Mouse (Mus musculus): Measurements from ENCODE around the gene Ltbp3. TPM values are rescaled to one million over a fixed set of nuclear protein-coding genes. Genes with fewer than 3 reads are reported as not detected.

Ltbp3 gene
- total and polyA plus RNA-seq, 3 experiments, result 0.51 TPM; not detected in 2

DNA sequence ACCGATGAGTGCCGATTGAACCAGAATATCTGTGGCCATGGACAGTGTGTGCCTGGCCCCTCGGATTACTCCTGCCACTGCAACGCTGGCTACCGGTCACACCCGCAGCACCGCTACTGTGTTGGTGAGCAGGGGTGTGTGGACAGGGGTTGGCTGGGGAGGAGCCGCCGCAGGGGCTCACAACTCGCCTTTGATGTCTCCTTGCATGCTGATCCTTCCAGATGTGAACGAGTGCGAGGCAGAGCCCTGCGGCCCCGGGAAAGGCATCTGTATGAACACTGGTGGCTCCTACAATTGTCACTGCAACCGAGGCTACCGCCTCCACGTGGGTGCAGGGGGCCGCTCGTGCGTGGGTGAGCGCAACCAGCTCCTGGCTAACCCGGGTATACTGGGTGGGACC lies 10.2 kb downstream of the Ltbp3 start:
- Histone ChIP-seq H3K4me2 (ENCODE audit: insufficient read depth, low read depth, poor library complexity, severe bottlenecking) (no peak overlapping the region), H3K27ac (ENCODE audit: insufficient read depth, low read depth) (no peak overlapping the region), H3K9me3 (replicated peaks; ENCODE audit: low read length) (no peaks in the 10 kb centered on the region), H3K36me3 (replicated peaks in 1 of 2; ENCODE audit: control insufficient read depth in 1 of 2, insufficient read depth in 1 of 2, low read length in 1 of 2) (no peaks in the 10 kb centered on the region), H3K79me2 (replicated peaks; ENCODE audit: control insufficient read depth, extremely low read depth, insufficient read depth, poor library complexity, severe bottlenecking) (no peaks in the 10 kb centered on the region), H3K4me1 (ENCODE audit: control insufficient read depth in 1 of 2, insufficient read depth in 2 of 2) (peaks cover 13 to 23% of the 10 kb centered on the region in 2 experiments), H3K9ac (ENCODE audit: insufficient read depth, low read depth) (no peak overlapping the region), H3K27me3 (replicated peaks) (peaks cover 62% of the 10 kb centered on the region), H3K4me3 (replicated peaks in 1 of 3; ENCODE audit: low read depth in 2 of 3, low read length in 2 of 3, poor library complexity in 1 of 3) (no peak overlapping the region)
- no peak for DNase-seq (ENCODE audit: extremely low read depth)
- dilution Hi-C loops (cut with MboI; ENCODE audit: extremely low pct_ligation_motif_present, extremely low pct_unique_long_range_greater_than_20kb, low sequenced_read_pairs), result no loop called here
- in situ Hi-C loops (cut with MboI; ENCODE audit: low pct_ligation_motif_present, low pct_unique_long_range_greater_than_20kb, low sequenced_read_pairs), result no loop called here
- no peak for TF ChIP-seq TCF12 (IDR thresholded peaks at IDR 0.05; ENCODE audit: low read depth, low read length)

DNA sequence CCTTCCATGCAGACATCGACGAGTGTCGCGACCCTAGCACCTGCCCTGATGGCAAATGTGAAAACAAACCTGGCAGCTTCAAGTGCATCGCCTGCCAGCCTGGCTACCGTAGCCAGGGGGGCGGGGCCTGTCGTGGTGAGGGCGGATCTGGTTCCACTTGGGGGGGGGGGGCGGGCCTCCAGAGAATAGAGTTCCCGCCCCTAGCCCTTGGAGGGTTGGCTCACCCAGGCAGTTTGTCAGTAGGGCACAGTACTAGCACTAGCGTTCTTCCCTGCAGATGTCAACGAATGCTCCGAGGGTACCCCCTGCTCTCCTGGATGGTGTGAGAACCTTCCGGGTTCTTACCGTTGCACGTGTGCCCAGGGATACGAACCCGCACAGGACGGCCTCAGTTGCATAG lies 11.0 kb downstream of the Ltbp3 start:
- TF ChIP-seq BHLHE40 (IDR thresholded peaks at IDR 0.05; ENCODE audit: low read depth, low read length) (0 out of 2 replicates have a peak, but pooled peaks have one; percentile 4), ZC3H11A (IDR thresholded peaks at IDR 0.05; ENCODE audit: low read depth, low read length) (no peak)
- no peak for DNase-seq (ENCODE audit: extremely low read depth)
- Histone ChIP-seq H3K27ac (ENCODE audit: insufficient read depth, low read depth) (no peak overlapping the region), H3K9me3 (replicated peaks; ENCODE audit: low read length) (no peaks in the 10 kb centered on the region), H3K27me3 (replicated peaks) (peaks cover 56% of the 10 kb centered on the region), H3K4me3 (replicated peaks in 1 of 3; ENCODE audit: low read depth in 2 of 3, low read length in 2 of 3, poor library complexity in 1 of 3) (peak overlapping the region in 1 of 3 experiments; percentile 26), H3K4me2 (ENCODE audit: insufficient read depth, low read depth, poor library complexity, severe bottlenecking) (peak overlapping the region; percentile 67), H3K79me2 (replicated peaks; ENCODE audit: control insufficient read depth, extremely low read depth, insufficient read depth, poor library complexity, severe bottlenecking) (no peaks in the 10 kb centered on the region), H3K36me3 (replicated peaks in 1 of 2; ENCODE audit: control insufficient read depth in 1 of 2, insufficient read depth in 1 of 2, low read length in 1 of 2) (peaks cover 0 to 4% of the 10 kb centered on the region in 2 experiments), H3K9ac (ENCODE audit: insufficient read depth, low read depth) (no peak overlapping the region), H3K4me1 (ENCODE audit: control insufficient read depth in 1 of 2, insufficient read depth in 2 of 2) (peaks cover 9 to 20% of the 10 kb centered on the region in 2 experiments)
- dilution Hi-C loops (cut with MboI; ENCODE audit: extremely low pct_ligation_motif_present, extremely low pct_unique_long_range_greater_than_20kb, low sequenced_read_pairs), result no loop called here
- in situ Hi-C loops (cut with MboI; ENCODE audit: low pct_ligation_motif_present, low pct_unique_long_range_greater_than_20kb, low sequenced_read_pairs), result no loop called here

DNA sequence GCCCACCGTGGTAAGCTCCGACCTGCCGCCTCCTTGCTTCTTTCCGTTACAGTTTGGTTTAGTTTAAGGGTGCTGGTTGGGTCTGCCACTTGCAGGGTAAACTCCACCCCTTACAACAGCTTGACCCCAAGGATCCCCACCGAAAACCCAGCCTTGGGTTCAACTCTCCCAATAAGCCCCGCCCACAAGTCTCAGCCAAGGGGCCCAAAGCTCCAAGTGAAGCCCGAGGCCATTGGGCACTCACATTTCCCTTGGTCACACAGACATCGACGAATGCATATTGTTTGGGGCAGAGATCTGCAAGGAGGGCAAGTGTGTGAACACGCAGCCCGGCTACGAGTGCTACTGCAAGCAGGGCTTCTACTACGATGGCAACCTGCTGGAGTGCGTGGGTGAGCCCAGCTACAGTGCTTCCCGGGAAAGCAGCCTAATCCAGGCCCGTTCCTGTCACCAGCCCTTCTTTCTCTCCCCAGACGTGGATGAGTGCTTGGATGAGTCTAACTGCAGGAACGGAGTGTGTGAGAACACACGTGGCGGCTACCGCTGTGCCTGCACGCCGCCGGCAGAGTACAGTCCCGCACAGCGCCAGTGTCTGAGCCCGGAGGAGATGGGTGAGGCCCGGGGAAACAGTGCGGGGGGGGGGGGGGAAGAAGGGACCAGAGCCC lies 15.7 kb downstream of the Ltbp3 start:
- H3K27ac ChIP-seq (ENCODE audit: insufficient read depth, low read depth), result no peak overlapping the region
- no peak overlapping the region for H3K9ac ChIP-seq (ENCODE audit: insufficient read depth, low read depth)
- H3K4me1 ChIP-seq (ENCODE audit: control insufficient read depth in 1 of 2, insufficient read depth in 2 of 2), result peaks cover 2 to 11% of the 10 kb centered on the region in 2 experiments; a peak in 1 of 4 replicates
- peaks cover 18% of the 10 kb centered on the region for H3K27me3 ChIP-seq (replicated peaks)
- no peak overlapping the region for H3K4me2 ChIP-seq (ENCODE audit: insufficient read depth, low read depth, poor library complexity, severe bottlenecking)
- TF ChIP-seq POLR2A (IDR thresholded peaks at IDR 0.05; ENCODE audit: low read depth, low read length) (no peak), MEF2A (IDR thresholded peaks at IDR 0.05; ENCODE audit: borderline replicate concordance, low read depth, low read length) (no peak), NELFE (IDR thresholded peaks at IDR 0.05; ENCODE audit: low read depth, low read length) (no peak), TBP (conservative IDR thresholded peaks at IDR 0.05; ENCODE audit: low read depth, low read length) (no peak), KAT2A (IDR thresholded peaks at IDR 0.05; ENCODE audit: insufficient replicate concordance, low read length) (no peak), JUND (conservative IDR thresholded peaks at IDR 0.05; ENCODE audit: low read depth, low read length) (no peak), JUN (IDR thresholded peaks at IDR 0.05; ENCODE audit: insufficient read depth, low read depth, low read length) (no peak), USF2 (conservative IDR thresholded peaks at IDR 0.05; ENCODE audit: low read depth, low read length) (no peak), ZC3H11A (IDR thresholded peaks at IDR 0.05; ENCODE audit: low read depth, low read length) (no peak), ZNF384 (IDR thresholded peaks at IDR 0.05; ENCODE audit: low read depth, low read length) (no peak), E2F4 (IDR thresholded peaks at IDR 0.05; ENCODE audit: insufficient replicate concordance, low read depth, low read length) (no peak), EP300 (IDR thresholded peaks at IDR 0.05; ENCODE audit: low read length) (no peak), RCOR1 (conservative IDR thresholded peaks at IDR 0.05; ENCODE audit: low read depth, low read length) (no peak), MYC (IDR thresholded peaks at IDR 0.05; ENCODE audit: low read depth, low read length) (no peak), MXI1 (IDR thresholded peaks at IDR 0.05; ENCODE audit: low read depth, low read length) (no peak), ZKSCAN1 (IDR thresholded peaks at IDR 0.05; ENCODE audit: borderline replicate concordance, low read depth, low read length) (no peak)
- no peak for DNase-seq (ENCODE audit: extremely low read depth)
- H3K9me3 ChIP-seq (replicated peaks; ENCODE audit: low read length), result no peaks in the 10 kb centered on the region
- peaks cover 46 to 51% of the 10 kb centered on the region in 2 experiments for H3K36me3 ChIP-seq (replicated peaks in 1 of 2; ENCODE audit: control insufficient read depth in 1 of 2, insufficient read depth in 1 of 2, low read length in 1 of 2)
- no peaks in the 10 kb centered on the region for H3K79me2 ChIP-seq (replicated peaks; ENCODE audit: control insufficient read depth, extremely low read depth, insufficient read depth, poor library complexity, severe bottlenecking)
- in situ Hi-C loops (cut with MboI; ENCODE audit: low pct_ligation_motif_present, low pct_unique_long_range_greater_than_20kb, low sequenced_read_pairs), result no loop called here
- dilution Hi-C loops (cut with MboI; ENCODE audit: extremely low pct_ligation_motif_present, extremely low pct_unique_long_range_greater_than_20kb, low sequenced_read_pairs), result no loop called here
- no peak overlapping the region for H3K4me3 ChIP-seq (replicated peaks in 1 of 3; ENCODE audit: low read depth in 2 of 3, low read length in 2 of 3, poor library complexity in 1 of 3)

Measured in CH12.LX (cell line).